Mouse (Mus musculus) hindbrain, embryonic 10.5 days (tissue): Measurements from ENCODE around the gene Gm10330. TPM values are rescaled to one million over a fixed set of nuclear protein-coding genes. Genes with fewer than 3 reads are reported as not detected.
A peak's percentile ranks its signal among the peaks of the same experiment; 100 is the strongest.
"Not testable (repeated sequence)": the region's sequence is repeated elsewhere in the genome, so short reads cannot be mapped to it uniquely, and the experiment has no call there.

Experiments used
- DNase-seq: peaks from one replicate; pipeline ENCODE4 v3.0.0-alpha.2; 2017; ENCODE audit warnings: low spot score
- H3K27ac ChIP-seq: fragments of 300-500 bp; sonication (generic); 2 replicates; pipeline ENCODE4 v1.5.1; 2016; ENCODE audit warnings: mild to moderate bottlenecking, moderate library complexity
- H3K27me3 ChIP-seq: fragments of 300-500 bp; sonication (generic); 2 replicates; pipeline ENCODE4 v1.6.1; 2016; ENCODE audit warnings: mild to moderate bottlenecking; ENCODE audit not compliant: poor library complexity, insufficient read depth, severe bottlenecking
- H3K36me3 ChIP-seq: fragments of 300-500 bp; sonication (generic); 2 replicates; pipeline ENCODE4 v1.6.1; 2016; ENCODE audit warnings: mild to moderate bottlenecking, moderate library complexity
- H3K4me1 ChIP-seq: fragments of 300-500 bp; sonication (generic); replicated peaks from 2 replicates; pipeline ENCODE4 v1.6.1; 2016; ENCODE audit warnings: mild to moderate bottlenecking
- H3K4me3 ChIP-seq: fragments of 300-500 bp; sonication (generic); 2 replicates; pipeline ENCODE4 v1.5.1; 2016; ENCODE audit warnings: mild to moderate bottlenecking, moderate library complexity
- H3K9me3 ChIP-seq: fragments of 300-500 bp; sonication (generic); 2 replicates; pipeline ENCODE4 v1.6.1; 2016; ENCODE audit warnings: mild to moderate bottlenecking, moderate library complexity
- WGBS: fragments of 180-500 bp; shearing (Covaris S2); methylation state at CpG from one replicate; pipeline ENCODE4 v1.1.7; 2016; 5-methylcytosine and 5-hydroxymethylcytosine counted together
- polyA plus RNA-seq: library from polyadenylated mRNA; unstranded; fragments of >200 nt; fragmentation: Nextera tagmentation; extraction: Ambion mirVana; gene quantifications from 2 replicates; pipeline ENCODE4 v1.2.1, GENCODE M21; 2016

Gm10330 gene
- 0.66 and 0.71 TPM in 2 replicates for polyA plus RNA-seq

DNA sequence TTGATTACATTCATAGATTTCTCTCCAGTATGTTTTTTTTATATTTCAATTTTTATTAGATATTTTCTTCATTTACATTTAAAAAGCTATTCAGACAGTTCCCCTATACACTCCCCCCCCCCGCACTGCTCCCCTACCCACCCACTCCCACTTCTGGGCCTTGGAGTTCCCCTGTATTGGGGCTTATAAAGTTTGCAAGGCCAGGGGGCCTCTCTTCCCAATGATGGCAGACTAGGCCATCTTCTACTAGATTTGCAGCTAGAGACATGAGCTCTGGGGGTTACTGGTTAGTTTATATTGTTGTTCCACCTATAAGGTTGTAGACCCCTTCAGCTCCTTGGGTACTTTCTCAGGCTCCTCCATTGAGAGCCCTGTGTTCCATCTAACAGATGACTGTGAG, at the start of gene Gm10330:
TSS of gene Gm10330 (minus strand) at position 101 of the 400 bp plus-strand sequence.
- H3K9me3 ChIP-seq, H3K4me1 ChIP-seq, H3K27me3 ChIP-seq, H3K36me3 ChIP-seq, H3K4me3 ChIP-seq, H3K27ac ChIP-seq, DNase-seq: not testable (repeated sequence)
- 97% methylated on average over 1 of the region's 1 CpGs for WGBS

DNA sequence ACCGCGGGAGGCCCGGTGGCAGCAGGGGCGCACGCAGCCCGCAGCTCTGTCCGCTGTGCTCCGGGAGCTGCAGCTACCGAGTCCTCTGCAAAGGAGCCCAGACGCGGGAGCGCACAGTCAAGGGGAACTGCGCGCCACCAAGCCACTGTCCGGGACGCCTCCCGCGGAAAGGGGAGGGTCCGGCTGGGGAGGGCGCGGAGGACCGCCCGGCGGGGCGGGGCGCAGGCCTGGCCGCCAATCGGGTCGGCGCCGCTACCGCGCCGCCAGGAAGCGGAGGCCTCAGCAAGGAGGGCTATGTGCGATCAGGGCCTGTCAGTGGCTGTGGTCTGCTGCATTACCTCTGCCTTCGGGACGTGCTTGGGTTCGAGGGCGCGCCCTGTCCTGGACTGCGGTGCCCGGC, 20.7 kb upstream of the Gm10330 start:
- DNase-seq = peak; percentile 16
- Histone ChIP-seq H3K4me3 (peak overlapping the region; percentile 35), H3K9me3 (peaks cover 14% of the 10 kb centered on the region)
- 17% methylated on average over 43 of the region's 43 CpGs for WGBS
- not testable (repeated sequence) for H3K27me3 ChIP-seq, H3K27ac ChIP-seq, H3K4me1 ChIP-seq, H3K36me3 ChIP-seq

DNA sequence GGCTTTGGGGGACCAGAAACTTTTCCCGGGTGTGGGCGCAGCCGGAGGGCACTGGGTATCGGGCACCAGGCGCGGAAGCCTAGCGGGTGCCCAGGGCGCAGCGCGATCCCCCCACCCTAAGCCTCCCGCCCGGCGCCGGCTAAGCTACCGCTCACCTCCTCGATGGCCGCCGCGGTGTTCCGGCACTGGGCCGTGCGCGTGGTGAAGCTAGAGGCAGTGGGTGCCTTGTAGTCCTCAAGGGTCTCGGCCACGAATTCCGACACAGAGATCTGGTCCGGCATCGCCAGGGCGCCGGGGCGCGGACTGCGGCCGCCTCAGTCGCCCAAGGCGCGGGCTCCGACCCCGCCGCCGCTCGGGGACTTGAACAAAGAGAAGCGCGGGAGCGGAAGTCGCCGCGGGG, 20.3 kb upstream of the Gm10330 start:
- not testable (repeated sequence) for H3K4me1 ChIP-seq, H3K36me3 ChIP-seq, H3K27me3 ChIP-seq, H3K27ac ChIP-seq, DNase-seq
- Histone ChIP-seq H3K4me3 (peak overlapping the region; percentile 35), H3K9me3 (peaks cover 14% of the 10 kb centered on the region)
- WGBS = 16% methylated on average over 36 of the region's 48 CpGs
